Mouse (Mus musculus) midbrain, embryonic 15.5 days (tissue): ENCODE measurements around the gene Elob. TPM values are rescaled to one million over a fixed set of nuclear protein-coding genes. Genes with fewer than 3 reads are reported as not detected.

ENCODE experiments used
- microRNA-seq: library from miRNA; unstranded; fragments of <30 nt; microRNA quantifications from one replicate; pipeline ENCODE4, GENCODE M21; 2016
- polyA plus RNA-seq: library from polyadenylated mRNA; unstranded; fragments of >200 nt; fragmentation: Nextera tagmentation; extraction: Ambion mirVana; gene quantifications from 2 replicates; pipeline ENCODE4 v1.2.1, GENCODE M21; 2015

Gene Elob
- polyA plus RNA-seq, 1 experiment from 2014 or later = 1,223 TPM

Small RNAs within 50 kb of the gene (microRNA-seq; reads per million reads assigned to microRNA genes)
- 1.5 reads per million for gene Mir5125

Other genes with a start within 250 kb of the Elob start
- gene Zfp13, start 229.6 kb downstream of the Elob start, polyA plus RNA-seq = 30.4 and 31.9 TPM in 2 replicates
- gene Zscan10, start 228.3 kb downstream of the Elob start, polyA plus RNA-seq = not detected in 2 replicates
- 1.2 and 1.7 TPM in 2 replicates for gene Mmp25, start 183.9 kb downstream of the Elob start, polyA plus RNA-seq
- 0.22 TPM in 1 of 2 replicates, not detected in the other for gene Bicdl2, start 168.6 kb downstream of the Elob start, polyA plus RNA-seq
- 120 and 121 TPM in 2 replicates for gene Hcfc1r1, start 155.5 kb downstream of the Elob start, polyA plus RNA-seq
- gene Thoc6, start 155.3 kb downstream of the Elob start, polyA plus RNA-seq = 39.1 and 42.9 TPM in 2 replicates
- gene Tnfrsf12a, start 151.7 kb downstream of the Elob start, polyA plus RNA-seq = 2.4 and 2.5 TPM in 2 replicates
- 0.23 TPM in 1 of 2 replicates, not detected in the other for gene Cldn6, start 149.9 kb downstream of the Elob start, polyA plus RNA-seq
- gene Cldn9, start 145.1 kb downstream of the Elob start, polyA plus RNA-seq = 0.68 and 0.89 TPM in 2 replicates
- 0.06 and 0.11 TPM in 2 replicates for gene 1520401A03Rik, start 106.4 kb downstream of the Elob start, polyA plus RNA-seq
- gene Pkmyt1, start 102.8 kb downstream of the Elob start, polyA plus RNA-seq = 22.6 and 23.1 TPM in 2 replicates
- gene Paqr4, start 88.3 kb downstream of the Elob start, polyA plus RNA-seq = 70.9 and 72.6 TPM in 2 replicates
- gene Kremen2, start 83.3 kb downstream of the Elob start, polyA plus RNA-seq = 1.4 and 1.5 TPM in 2 replicates
- 242 and 257 TPM in 2 replicates for gene Flywch1, start 57.5 kb downstream of the Elob start, polyA plus RNA-seq
- 90.1 and 90.2 TPM in 2 replicates for gene Flywch2, start 43.1 kb downstream of the Elob start, polyA plus RNA-seq
- 552 and 579 TPM in 2 replicates for gene Srrm2, start 38.6 kb downstream of the Elob start, polyA plus RNA-seq
- 0.15 and 0.22 TPM in 2 replicates for gene Prss33, start 6.9 kb upstream of the Elob start, polyA plus RNA-seq
- gene Prss32, start 14.7 kb upstream of the Elob start, polyA plus RNA-seq = not detected in 2 replicates
- gene Prss41, start 15.0 kb upstream of the Elob start, polyA plus RNA-seq = 1.4 and 1.6 TPM in 2 replicates
- gene Prss21, start 38.9 kb upstream of the Elob start, polyA plus RNA-seq = not detected in 2 replicates
- gene Dcpp1, start 51.7 kb upstream of the Elob start, polyA plus RNA-seq = not detected in 2 replicates
- gene Dcpp2, start 51.7 kb upstream of the Elob start, polyA plus RNA-seq = not detected in 2 replicates
- not detected in 2 replicates for gene Dcpp3, start 88.3 kb upstream of the Elob start, polyA plus RNA-seq
- gene Sbp, start 112.5 kb upstream of the Elob start, polyA plus RNA-seq = not detected in 2 replicates
- gene Sbpl, start 126.1 kb upstream of the Elob start, polyA plus RNA-seq = not detected in 2 replicates
- not detected in 2 replicates for gene Prss30, start 151.4 kb upstream of the Elob start, polyA plus RNA-seq
- not detected in 2 replicates for gene Prss22, start 169.0 kb upstream of the Elob start, polyA plus RNA-seq
- gene Prss27, start 209.0 kb upstream of the Elob start, polyA plus RNA-seq = 0.36 and 0.44 TPM in 2 replicates
- 73.4 and 77.9 TPM in 2 replicates for gene Kctd5, start 244.3 kb upstream of the Elob start, polyA plus RNA-seq